Mouse (Mus musculus): ENCODE data around the gene Tnnt2. TPM values are rescaled to one million over a fixed set of nuclear protein-coding genes. Genes with fewer than 3 reads are reported as not detected.

Tnnt2 gene
- total RNA-seq, 1 experiment from 2014 or later = not detected

DNA sequence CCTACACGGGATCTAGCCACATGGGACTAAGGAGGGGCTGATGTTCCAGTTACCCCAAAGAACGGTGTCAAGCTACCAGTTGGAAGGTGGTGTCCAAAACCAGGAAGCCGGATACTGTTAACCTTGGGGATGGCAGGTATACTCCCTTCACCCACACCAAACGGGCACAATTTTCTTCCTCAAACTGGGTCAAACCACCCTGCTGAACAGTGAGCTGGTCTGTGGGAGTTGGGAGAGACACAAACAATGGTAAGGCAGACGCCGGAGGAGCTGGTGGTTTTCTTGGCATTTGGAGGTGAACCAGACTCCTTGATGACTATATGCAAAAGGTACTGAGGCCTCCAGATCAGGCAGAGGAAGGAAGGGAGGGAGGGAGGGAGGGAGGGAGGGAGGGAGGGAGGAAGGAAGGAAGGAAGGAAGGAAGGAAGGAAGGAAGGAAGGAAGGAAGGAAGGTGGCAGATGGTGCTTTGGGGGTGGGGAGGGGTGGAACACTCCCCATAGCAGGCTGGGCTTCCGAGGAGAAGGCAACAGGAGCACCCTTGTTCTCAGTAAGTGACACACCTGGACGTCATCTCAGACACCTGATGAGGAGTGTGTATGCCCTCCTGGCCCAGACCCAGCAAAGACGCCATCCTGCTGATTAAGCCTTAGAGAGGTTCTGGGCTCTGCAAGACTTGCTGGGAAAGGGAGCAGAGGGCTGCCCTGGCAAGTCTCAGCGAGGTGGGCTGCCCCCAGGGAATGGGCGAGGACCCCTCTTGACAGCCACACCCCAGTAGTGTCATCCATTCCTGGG is 55.5 kb downstream of the Tnnt2 start:
- ATAC-seq (replicated peaks; ENCODE audit: low read depth, poor library complexity, severe bottlenecking) = no peak

DNA sequence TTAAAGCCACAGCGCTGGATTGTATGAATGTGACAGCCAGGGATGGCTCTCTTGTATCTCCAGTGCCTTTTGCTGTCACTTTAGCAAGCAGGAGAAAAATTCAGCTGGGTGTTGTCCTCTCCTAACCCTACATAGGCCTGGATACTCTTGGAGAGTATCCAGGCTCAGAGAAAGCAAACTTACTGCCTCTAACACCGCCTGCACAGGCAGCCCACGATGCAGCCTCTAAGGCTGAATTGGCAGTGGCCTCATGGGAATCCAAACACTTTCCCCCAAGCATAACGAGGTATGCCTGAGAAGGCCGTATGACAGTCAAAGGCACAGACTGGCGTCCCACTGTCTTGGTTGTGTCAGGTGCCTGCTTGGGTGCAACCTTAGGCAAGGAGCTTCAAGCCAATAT is 56.1 kb downstream of the Tnnt2 start:
- no peak for ATAC-seq (replicated peaks; ENCODE audit: low read depth, poor library complexity, severe bottlenecking)

DNA sequence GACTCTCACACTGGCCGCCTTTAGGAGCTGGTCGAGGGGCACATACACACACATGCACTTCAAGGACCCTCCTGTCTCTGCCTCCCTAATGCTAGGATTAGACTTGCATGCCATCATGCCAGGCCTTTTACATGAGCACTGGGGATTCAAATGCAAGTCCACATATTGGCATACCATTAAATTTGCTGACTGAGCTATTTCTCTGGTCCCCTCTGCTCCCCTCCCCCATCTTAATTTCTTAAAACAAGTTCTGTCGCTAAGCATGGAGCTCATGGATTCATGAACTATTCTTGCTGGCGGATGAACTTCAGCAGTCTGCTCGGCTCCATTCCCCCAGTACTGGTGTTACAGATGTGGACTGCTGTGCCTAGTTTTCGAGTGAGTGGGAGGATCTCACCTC is 56.6 kb downstream of the Tnnt2 start:
- no peak for ATAC-seq (replicated peaks; ENCODE audit: low read depth, poor library complexity, severe bottlenecking)

DNA sequence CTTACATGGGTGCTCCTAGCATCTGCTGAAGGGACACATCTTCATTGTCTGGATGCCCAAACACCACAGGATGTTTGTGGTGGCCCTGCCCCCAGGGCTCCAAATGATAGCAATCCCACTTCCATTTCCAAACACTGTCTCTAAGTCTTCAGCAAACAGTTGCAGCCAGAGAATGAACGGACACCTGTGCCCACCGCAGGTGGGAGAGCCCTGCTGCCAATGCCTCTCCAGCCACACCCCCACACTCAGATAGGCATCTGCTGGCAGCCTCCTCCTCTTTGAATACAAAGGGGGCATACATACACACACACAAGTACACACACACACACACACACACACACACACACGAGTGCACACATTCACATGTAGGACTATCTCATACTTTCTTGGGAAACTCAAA is 57.2 kb downstream of the Tnnt2 start:
- ATAC-seq (replicated peaks; ENCODE audit: low read depth, poor library complexity, severe bottlenecking) = no peak

DNA sequence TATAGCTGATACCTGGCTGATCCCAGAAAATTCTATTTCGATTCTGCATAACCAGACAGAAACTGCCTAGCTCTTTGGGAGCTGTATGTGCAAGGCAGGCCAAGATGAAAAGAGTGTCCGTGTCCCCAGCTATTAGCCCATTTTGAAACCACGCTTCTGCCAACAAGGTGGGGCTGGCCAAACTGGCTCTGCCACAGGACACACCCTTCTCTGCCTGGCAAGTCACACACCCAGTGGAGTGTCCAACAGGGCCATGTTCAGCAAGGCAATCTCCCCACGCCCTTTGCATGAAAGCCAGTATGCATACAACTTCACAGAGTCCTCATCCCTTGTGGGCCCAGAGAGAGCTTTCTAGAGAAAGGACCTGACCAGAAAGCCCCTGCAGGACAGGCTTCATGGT is 59.2 kb downstream of the Tnnt2 start:
- no peak for ATAC-seq (replicated peaks; ENCODE audit: low read depth, poor library complexity, severe bottlenecking)

DNA sequence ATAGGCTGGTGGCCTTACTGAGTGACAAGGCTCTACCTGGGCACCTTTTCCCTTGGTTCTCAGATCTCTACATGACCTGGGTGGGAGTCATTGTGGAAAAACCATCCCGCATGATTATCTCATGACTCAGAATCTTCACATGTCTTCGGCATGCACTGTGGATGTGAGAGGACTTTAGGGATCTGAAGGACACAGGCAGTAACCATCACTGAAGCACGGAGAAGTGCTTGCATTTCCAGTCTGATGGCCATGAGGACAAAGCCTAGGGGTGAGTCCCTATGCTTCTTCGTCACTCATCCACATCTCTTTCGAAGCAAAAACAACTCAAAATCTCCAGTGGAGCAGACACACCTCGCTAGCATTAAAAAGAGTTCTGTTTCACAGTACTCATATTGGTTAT is 63.1 kb downstream of the Tnnt2 start:
- no peak for ATAC-seq (replicated peaks; ENCODE audit: low read depth, poor library complexity, severe bottlenecking)

DNA sequence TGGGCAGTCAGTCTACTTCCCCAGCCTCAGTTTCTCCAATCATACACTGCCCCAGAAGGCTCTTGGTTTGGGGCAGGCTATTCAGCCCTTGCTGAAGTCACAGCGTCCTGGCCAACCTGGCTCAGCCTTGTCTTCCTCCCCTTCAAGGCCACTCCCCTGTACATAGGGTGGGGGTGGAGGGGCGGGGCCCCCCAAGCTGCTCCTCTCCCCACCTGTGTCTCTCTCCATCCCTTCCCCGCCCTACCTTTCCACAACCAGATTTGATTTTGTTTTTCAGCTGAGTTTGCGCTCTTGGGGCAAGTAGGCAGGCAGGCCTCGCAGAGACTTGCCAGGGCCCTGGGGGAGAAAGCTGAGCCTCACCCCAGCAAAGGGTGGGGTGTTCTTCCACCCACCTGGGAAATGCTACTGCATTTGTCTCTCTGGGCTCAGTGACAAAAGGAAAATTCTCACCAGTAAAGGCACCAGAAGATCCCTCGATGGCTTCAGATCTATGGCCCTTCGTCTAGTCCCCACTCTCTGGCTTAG is 63.9 kb downstream of the Tnnt2 start:
- no peak for ATAC-seq (replicated peaks; ENCODE audit: low read depth, poor library complexity, severe bottlenecking)

Other genes starting within 250 kb of the Tnnt2 start
- gene Nav1, start 229.1 kb upstream of the Tnnt2 start, total RNA-seq (2017) = 6.2 and 7.7 TPM in 2 replicates
- 161 and 170 TPM in 2 replicates for gene Csrp1, start 116.3 kb upstream of the Tnnt2 start, total RNA-seq (2017)
- 1.6 and 2.2 TPM in 2 replicates for gene Phlda3, start 70.2 kb upstream of the Tnnt2 start, total RNA-seq (2017)
- gene Tnni1, start 56.9 kb upstream of the Tnnt2 start, total RNA-seq (2017) = not detected in 2 replicates
- not detected in 2 replicates for gene Lad1, start 17.8 kb upstream of the Tnnt2 start, total RNA-seq (2017)
- gene Pkp1, start 82.9 kb downstream of the Tnnt2 start, total RNA-seq (2017) = not detected in 2 replicates
- gene Igfn1, start 170.0 kb downstream of the Tnnt2 start, total RNA-seq (2017) = not detected in 2 replicates
- 20.9 and 22.0 TPM in 2 replicates for gene Tmem9, start 171.8 kb downstream of the Tnnt2 start, total RNA-seq (2017)
- gene Ascl5, start 214.4 kb downstream of the Tnnt2 start, total RNA-seq (2017) = not detected in 2 replicates
- gene Cacna1s, start 216.4 kb downstream of the Tnnt2 start, total RNA-seq (2017) = not detected in 2 replicates